Mouse (Mus musculus) urinary bladder, postnatal 36 days (tissue): Measurements from ENCODE around the gene Xpo6.

Source experiments
- DNase-seq, 2 experiments: peaks; one replicate each; pipeline ENCODE4 v3.0.0; 2022; ENCODE audit warnings: low spot score in 2 of 2, mixed read lengths in 1 of 2

The Xpo6 gene

DNA sequence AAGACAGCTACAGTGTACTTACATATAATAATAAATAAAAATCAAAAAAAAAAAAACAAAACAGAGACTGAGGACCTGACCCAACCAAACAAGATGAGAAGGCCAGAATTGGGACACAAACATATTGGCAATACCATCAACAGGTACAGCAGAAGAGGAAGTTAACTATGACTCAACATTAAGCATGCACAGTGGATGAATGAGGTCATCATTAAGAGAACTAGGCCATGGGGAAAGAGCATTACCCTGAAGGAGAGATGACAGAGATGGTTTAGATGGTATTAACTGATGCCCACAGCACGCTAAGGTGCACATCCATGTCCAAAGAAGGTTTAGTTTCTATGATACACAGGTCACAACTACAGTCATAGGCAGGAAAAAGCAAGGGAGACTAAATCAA lies 6.1 kb downstream of the Xpo6 start:
- no peak for DNase-seq

GRCm38 (mm10) chr7:126191471-126191870 lies 8.8 kb downstream of the Xpo6 start:
- no peak for DNase-seq

DNA sequence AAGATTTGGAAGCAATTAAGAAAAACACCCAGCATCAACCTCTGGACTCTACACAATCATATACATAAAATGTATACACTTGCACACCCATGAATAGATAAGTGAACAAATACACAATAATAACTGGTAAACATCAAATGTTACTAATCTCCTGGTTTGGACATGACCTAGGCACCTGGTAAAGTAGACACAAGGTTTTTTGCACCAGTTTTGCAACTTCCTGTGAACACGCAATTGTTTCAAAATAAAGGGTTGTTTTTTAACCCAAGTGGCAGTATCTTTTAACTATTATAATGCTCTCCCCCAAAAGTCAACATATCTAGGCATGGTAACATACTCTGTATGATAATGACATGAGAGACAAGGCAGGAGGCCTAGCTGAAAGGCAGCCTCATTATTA lies 10.8 kb downstream of the Xpo6 start:
- no peak for DNase-seq

GRCm38 (mm10) chr7:126185999-126186398 lies 14.3 kb downstream of the Xpo6 start:
- no peak for DNase-seq

DNA sequence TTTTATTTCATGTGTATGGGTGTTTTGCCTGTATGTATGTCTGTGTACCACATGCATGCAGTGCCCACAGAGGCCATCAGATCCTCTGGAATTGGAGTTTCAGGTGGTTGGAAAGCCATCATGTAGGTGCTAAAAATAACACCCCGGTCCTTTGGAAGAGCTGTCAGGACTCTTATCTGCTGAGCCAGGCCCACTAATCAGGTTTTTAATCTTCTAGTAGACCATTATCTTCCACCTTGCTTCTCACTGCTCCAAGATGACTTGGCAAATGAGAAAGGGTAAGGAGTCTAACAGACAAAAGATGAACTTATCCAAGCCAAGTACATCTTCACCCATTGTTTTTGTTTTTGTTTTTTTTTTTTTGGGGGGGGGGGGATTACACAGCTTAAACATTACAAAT lies 16.7 kb downstream of the Xpo6 start:
- no peak for DNase-seq

DNA sequence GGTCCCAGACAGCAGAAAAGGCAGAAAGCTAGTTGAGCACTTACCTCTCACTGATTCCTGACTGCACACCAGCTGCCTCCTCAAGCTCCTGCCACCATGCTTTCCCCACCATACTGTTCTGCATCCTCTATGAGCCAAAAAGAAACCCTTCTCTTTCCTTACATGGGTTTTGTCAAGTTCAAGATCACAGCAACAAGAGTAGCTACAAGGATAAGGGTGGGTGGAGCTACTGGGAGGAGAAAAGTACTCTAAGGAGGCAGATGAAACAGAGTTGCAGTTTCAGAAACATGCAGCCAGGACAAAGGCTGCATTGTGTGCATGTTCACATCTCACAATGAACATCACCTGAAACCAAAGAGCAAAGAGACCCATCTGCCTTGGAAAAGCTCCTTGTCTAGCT lies 18.8 kb downstream of the Xpo6 start:
- no peak for DNase-seq

DNA sequence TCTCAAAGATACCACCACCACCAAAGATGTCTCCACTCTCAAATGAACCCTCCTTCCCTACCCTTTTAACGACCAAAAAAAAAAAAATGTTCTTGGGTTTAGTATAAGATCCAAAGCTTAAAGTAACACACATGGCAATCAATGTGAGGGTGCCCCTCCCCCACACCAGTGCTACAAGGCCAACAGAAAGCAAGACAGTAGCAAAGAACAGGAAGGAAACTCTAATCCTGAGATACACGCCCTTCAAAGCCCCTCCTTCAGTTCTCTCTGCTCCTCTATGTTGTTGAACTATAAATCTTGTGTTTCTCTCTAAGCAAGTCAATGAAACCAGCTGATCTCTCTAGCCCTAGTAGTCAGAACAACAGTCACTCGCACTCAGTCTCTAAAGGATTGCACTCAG lies 19.3 kb downstream of the Xpo6 start:
- peak in 1 of 2 experiments; percentile 13 for DNase-seq

- no peak for DNase-seq
These were observed 21.5 kb downstream of the Xpo6 start for GRCm38 (mm10) chr7:126178804-126179203.

- DNase-seq = no peak
These were observed 24.3 kb downstream of the Xpo6 start for GRCm38 (mm10) chr7:126175999-126176398.

DNA sequence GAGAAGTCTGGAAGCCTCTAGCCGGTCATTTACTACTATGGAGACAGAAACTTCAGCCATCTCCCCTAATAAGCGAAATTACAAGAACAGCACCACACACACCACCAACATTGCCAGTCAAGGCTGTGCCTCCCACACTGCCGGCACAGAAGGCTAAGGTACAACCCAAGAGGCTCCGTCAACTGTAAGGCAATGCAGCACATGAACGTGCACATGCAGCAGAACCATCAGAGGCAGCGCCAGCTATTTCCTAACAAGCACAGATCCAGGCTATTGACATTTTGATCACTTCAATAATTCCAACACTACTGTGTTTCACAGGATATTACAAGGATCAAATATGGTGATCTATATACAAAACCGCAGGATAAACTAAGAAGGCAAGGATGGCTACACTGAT lies 24.8 kb downstream of the Xpo6 start:
- no peak for DNase-seq

DNA sequence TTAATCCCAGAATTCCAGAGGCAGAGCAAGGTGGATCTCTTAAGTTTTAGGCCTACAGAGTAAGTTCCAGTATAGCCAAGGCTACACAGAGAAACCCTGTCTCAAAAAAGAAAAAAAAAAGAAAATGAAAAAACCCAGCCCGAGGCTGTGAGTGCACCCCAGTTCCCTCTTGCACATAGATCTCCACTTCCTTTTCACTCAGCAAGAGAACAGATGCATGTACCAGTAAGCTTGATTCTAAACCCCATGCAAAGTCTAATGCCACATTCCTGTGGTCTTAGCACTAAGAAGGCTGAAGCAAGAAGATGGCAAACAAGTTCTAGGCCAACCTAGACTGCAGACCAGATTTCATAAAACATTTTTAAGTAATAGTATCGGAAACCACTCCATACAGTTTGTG lies 25.4 kb downstream of the Xpo6 start:
- DNase-seq = no peak

- DNase-seq = no peak
These were observed 28.3 kb downstream of the Xpo6 start for GRCm38 (mm10) chr7:126172001-126172400.

GRCm38 (mm10) chr7:126168584-126168983 lies 31.7 kb downstream of the Xpo6 start:
- DNase-seq = no peak

- no peak for DNase-seq
These were observed 32.9 kb downstream of the Xpo6 start for GRCm38 (mm10) chr7:126167426-126167825.

GRCm38 (mm10) chr7:126166571-126166970 lies 33.7 kb downstream of the Xpo6 start:
- no peak for DNase-seq

DNA sequence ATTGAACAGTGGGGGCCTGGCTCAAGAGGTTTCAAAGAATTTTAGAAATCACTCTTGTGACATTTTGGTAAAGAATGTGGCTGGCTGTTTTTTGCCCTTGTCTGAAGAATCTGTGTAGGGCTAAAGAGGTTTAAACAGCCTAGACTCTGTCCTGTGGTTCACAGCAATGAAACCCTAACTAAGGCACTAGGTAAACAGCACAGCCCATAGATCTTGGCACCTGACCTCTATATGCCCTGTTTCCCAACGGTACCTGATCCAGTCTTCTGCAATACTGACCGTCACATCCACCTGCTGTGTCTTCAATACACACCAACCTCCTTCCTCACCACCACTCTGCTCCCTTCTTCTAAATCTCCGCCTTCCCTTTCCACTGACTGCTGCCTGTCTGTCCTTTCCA lies 42.1 kb downstream of the Xpo6 start:
- no peak for DNase-seq

DNA sequence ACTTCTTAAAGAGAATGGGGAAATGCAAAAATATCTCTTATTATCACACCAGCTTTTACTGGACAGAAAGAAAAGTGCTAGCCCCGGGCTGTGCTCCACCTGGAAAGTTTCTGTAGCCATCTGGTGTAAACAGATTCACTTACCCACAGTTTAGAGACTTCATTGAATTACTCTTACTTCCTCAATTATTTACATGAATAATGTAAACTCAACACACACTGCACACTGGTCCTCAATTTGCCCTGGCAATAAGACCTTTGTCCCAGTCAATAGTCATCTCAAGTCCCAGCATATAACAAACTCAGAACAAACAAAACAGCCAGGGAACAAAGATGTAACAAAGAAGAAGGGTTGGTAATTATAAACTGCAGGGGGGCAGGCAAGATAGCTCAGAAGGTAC lies 44.6 kb downstream of the Xpo6 start:
- no peak for DNase-seq

GRCm38 (mm10) chr7:126154731-126155130 lies 45.6 kb downstream of the Xpo6 start:
- DNase-seq = no peak

DNA sequence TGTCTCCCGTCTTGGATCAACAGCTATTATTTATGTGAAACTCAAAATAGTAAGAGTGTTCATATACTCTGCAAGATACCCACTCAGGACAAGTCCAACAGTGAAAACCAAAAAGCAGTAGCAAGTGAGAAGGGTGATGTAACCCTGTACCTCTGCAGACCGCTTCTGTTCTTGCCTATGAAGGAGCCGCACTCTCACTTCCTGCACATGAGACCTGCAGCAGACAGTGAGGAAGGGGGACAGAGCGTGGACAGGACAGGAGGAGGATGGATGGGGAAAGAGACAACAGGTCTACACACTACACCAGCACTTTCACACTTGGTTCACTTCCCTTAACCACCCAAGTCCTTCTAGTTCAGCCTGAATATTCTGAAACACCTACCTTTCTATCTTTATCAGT lies 48.0 kb downstream of the Xpo6 start:
- no peak for DNase-seq

DNA sequence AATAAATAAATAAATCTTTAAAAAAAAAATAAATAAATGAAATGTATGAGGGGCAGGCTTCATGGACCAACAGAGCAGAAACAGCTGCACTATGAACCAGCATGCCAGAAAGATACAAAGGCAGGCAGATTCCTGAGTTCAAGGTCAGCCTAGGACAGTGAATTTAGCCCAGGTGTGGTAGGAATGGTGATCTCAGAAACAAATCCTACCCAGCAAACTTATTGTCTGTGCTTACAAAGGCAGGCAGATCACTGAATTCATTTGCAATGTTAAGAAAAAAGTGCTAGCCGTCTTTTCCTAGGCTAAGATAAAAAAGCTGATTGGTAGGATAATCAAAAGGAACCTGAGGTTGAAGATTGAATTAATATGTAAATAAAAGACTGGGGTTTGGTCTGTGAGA lies 54.1 kb downstream of the Xpo6 start:
- no peak for DNase-seq

- DNase-seq = no peak
These were observed 55.9 kb downstream of the Xpo6 start for GRCm38 (mm10) chr7:126144364-126144763.

DNA sequence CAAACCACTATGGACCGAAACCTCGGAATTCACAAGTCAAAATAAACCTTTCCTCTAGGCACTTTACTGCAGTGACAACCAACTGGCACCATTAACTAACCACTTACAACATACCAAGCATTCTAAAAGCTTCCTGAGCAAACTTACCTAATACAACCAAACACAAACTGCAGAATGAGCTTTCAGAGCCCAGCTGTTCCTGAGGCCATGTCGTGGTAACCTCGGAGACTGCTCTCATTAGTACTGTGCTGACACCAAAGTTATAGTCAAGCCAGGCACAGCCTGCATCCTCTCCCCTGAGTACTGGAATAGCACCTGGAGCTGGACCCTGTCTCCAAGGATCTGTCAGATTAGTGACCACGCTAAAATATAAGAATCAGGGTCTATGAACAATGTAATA lies 62.5 kb downstream of the Xpo6 start:
- no peak for DNase-seq

GRCm38 (mm10) chr7:126135391-126135790 lies 64.9 kb downstream of the Xpo6 start:
- DNase-seq = no peak

DNA sequence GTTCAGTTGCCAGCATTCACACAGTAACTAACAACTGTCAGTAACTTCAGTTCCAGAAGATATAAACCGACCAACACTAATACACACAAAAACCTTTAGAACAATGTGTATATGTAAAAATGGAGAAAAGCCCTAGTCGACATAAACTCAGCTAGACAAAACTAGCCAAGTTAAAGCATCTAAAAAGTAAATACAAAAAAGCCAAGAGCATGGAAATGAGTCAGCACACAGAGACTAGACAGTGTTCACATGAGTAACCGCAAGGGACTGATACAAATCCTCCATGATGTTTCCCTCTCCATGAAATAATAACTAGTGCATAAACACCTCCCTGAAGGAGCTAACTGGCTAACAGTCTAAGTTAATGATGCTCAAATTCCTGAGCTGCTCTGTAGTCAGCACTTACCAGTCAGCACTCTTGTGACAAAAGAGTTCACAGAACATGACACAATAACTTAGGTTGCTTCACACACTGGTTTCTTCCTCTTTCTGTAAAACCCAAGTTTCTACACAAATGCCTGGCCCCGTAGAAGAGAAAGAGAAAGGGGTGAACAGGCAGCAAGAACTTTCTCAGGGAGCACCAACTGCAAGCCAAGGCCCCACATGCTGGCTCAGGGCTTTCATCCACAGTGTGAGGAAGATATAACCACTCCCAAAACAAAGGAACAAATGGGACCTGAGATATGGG lies 65.5 kb downstream of the Xpo6 start:
- no peak for DNase-seq
